Mouse (Mus musculus): ENCODE data around the gene Tbl2. TPM values are rescaled to one million over a fixed set of nuclear protein-coding genes. Genes with fewer than 3 reads are reported as not detected.

Gene Tbl2
- polyA plus RNA-seq (2014; fragmentation: Illumina TruSeq; extraction: RNeasy Lipid Tissue Mini Kit (QIAGEN cat#74804); ENCODE audit: low read depth, low replicate concordance) = 2.5 TPM

DNA sequence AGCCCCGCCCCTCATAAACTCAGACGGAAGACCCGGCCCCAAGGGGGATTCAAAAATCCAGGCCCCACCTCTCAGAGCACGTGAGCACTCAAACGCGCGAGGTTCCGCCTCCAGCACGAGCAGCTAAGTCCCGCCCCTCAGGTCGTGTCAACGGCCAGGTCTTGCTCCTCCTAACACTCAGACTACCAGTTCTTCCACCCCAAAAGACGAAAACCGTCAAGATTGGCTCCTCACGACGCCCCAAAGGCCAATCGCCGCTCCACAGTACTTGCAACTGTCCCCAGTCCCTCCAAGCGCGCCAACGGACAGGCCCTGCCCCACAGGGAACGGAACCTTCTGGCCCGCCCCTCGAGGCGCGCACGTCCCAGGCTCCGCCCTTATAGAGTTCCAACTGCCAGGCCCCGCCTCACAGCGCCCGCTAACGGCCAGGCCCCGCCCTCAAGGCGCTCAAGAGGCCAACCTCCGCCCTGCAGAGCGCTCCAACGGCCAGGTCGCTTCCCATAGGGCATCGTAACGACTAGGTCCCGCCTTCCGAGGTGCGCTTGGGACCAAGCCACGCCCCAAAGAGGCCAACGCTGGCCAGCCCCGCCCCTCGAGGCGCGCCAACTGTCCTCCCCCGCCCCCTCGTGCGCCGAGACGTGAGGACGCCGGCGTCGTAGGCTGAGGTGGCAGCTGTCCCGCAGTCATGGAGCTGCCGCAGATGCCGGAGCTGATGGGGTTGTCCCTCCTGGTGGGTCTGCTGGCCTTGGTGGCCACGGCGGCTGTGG is at the start of gene Tbl2:
Gene Tbl2 (plus strand): TSS at position 605 of the 767 bp plus-strand sequence.

DNA sequence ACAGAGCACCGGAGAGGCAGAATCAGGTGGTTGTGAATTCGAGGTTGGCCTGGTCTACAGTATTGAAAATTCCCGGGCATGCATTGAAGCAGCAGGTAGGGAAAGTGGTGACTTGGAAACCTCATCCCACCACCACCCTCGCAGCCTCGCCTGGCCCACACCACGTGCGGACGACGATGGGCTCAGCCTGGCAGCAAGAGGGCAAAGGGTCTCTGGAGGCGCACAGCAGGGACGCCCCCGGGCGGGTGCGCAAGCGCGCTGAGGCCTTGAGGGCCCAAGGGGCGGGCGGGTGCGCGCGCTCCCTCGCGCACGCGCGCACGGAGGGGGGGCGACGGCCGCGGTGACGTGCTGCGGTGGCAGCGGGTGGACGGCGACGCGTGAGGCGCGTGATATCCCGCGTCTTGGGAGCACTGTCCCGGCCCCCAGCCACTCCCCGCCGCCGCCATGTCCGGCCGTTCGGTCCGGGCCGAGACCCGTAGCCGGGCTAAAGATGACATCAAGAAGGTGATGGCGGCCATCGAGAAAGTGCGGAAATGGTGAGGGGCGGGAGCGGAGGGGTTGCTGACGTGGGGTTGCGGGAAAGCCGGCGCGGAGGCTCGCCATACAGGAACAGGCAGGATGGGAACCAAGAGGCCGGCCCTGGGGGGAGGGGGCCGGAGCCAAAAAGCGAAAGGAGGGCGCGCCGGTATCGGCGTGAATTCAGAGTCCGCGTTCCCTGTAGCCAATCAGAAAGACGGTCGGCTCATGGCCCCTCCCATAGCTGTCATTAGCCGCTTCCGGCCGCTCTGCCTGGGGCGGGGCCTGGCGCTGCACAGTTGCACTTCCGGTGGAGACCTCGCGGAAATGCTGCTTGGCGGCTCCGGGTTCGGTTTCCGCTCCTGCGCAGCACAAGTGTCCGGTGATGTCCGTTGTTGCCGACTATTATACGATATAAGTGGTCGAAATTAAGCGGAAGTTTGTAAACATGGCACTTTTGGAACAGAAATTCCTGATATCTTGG is 18.9 kb downstream of the Tbl2 start, which contains the start of gene Bcl7b:
Gene Bcl7b (plus strand): TSS at position 221 of the 1,000 bp plus-strand sequence.

DNA sequence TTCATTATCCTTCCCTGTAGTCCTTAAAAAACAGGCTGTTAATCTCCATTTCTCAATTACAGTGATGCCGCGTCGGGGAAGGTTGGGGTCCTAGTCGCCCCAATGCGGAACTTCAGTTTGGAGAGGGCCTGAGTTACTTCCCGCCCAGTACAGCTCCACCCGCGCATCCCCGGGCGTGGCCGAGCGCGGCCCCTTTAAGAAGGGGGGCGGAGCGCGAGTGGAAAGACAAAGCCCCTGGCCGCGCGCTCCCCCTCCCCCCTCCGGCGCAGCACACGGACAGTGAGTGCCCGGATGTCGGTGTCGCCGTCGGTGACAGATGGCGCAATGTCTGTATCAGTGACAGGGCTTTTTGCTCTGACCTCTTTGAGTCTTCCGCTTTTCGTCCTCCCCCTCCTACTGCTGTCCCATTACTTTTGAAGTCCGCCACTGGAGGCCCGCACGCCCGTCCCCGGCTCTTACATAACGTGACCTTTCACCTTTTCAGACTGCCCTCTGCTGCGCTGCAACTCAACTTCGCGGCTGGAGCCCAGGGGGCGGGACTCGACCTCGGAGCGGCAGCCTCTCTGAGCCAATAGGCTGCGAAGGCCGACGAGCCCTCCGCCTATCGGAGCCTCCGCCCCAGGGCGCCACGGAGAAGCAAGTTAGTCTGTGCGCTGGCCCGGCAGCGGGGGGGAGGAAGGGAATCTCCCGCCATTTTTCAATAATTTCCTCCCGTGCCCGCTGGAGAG is 37.3 kb downstream of the Tbl2 start, which contains the start of gene Baz1b:
Gene Baz1b (plus strand): TSS at position 644 of the 728 bp plus-strand sequence.

Other genes starting within 250 kb of the Tbl2 start
- gene Tmem270, start 242.9 kb upstream of the Tbl2 start, polyA plus RNA-seq (2014; fragmentation: Illumina TruSeq; extraction: RNeasy Lipid Tissue Mini Kit (QIAGEN cat#74804); ENCODE audit: low read depth, low replicate concordance) = not detected
- not detected for gene Cldn13, start 234.1 kb upstream of the Tbl2 start, polyA plus RNA-seq (2014; fragmentation: Illumina TruSeq; extraction: RNeasy Lipid Tissue Mini Kit (QIAGEN cat#74804); ENCODE audit: low read depth, low replicate concordance)
- 8.1 TPM for gene Mettl27, start 217.3 kb upstream of the Tbl2 start, polyA plus RNA-seq (2014; fragmentation: Illumina TruSeq; extraction: RNeasy Lipid Tissue Mini Kit (QIAGEN cat#74804); ENCODE audit: low read depth, low replicate concordance)
- not detected for gene Cldn4, start 202.7 kb upstream of the Tbl2 start, polyA plus RNA-seq (2014; fragmentation: Illumina TruSeq; extraction: RNeasy Lipid Tissue Mini Kit (QIAGEN cat#74804); ENCODE audit: low read depth, low replicate concordance)
- not detected for gene Cldn3, start 163.4 kb upstream of the Tbl2 start, polyA plus RNA-seq (2014; fragmentation: Illumina TruSeq; extraction: RNeasy Lipid Tissue Mini Kit (QIAGEN cat#74804); ENCODE audit: low read depth, low replicate concordance)
- gene Abhd11, start 140.5 kb upstream of the Tbl2 start, polyA plus RNA-seq (2014; fragmentation: Illumina TruSeq; extraction: RNeasy Lipid Tissue Mini Kit (QIAGEN cat#74804); ENCODE audit: low read depth, low replicate concordance) = 7.5 TPM
- gene Stx1a, start 126.2 kb upstream of the Tbl2 start, polyA plus RNA-seq (2014; fragmentation: Illumina TruSeq; extraction: RNeasy Lipid Tissue Mini Kit (QIAGEN cat#74804); ENCODE audit: low read depth, low replicate concordance) = not detected
- gene Dnajc30, start 85.5 kb upstream of the Tbl2 start, polyA plus RNA-seq (2014; fragmentation: Illumina TruSeq; extraction: RNeasy Lipid Tissue Mini Kit (QIAGEN cat#74804); ENCODE audit: low read depth, low replicate concordance) = 12.7 TPM
- 10.0 TPM for gene Bud23, start 84.7 kb upstream of the Tbl2 start, polyA plus RNA-seq (2014; fragmentation: Illumina TruSeq; extraction: RNeasy Lipid Tissue Mini Kit (QIAGEN cat#74804); ENCODE audit: low read depth, low replicate concordance)
- not detected for gene Vps37d, start 71.4 kb upstream of the Tbl2 start, polyA plus RNA-seq (2014; fragmentation: Illumina TruSeq; extraction: RNeasy Lipid Tissue Mini Kit (QIAGEN cat#74804); ENCODE audit: low read depth, low replicate concordance)
- gene Mlxipl, start 59.8 kb upstream of the Tbl2 start, polyA plus RNA-seq (2014; fragmentation: Illumina TruSeq; extraction: RNeasy Lipid Tissue Mini Kit (QIAGEN cat#74804); ENCODE audit: low read depth, low replicate concordance) = 56.2 TPM
- 6.0 TPM for gene Bcl7b, start 18.6 kb downstream of the Tbl2 start, polyA plus RNA-seq (2014; fragmentation: Illumina TruSeq; extraction: RNeasy Lipid Tissue Mini Kit (QIAGEN cat#74804); ENCODE audit: low read depth, low replicate concordance)
- gene Baz1b, start 37.6 kb downstream of the Tbl2 start, polyA plus RNA-seq (2014; fragmentation: Illumina TruSeq; extraction: RNeasy Lipid Tissue Mini Kit (QIAGEN cat#74804); ENCODE audit: low read depth, low replicate concordance) = 14.2 TPM
- not detected for gene Fzd9, start 101.6 kb downstream of the Tbl2 start, polyA plus RNA-seq (2014; fragmentation: Illumina TruSeq; extraction: RNeasy Lipid Tissue Mini Kit (QIAGEN cat#74804); ENCODE audit: low read depth, low replicate concordance)
- not detected for gene Fkbp6, start 200.4 kb downstream of the Tbl2 start, polyA plus RNA-seq (2014; fragmentation: Illumina TruSeq; extraction: RNeasy Lipid Tissue Mini Kit (QIAGEN cat#74804); ENCODE audit: low read depth, low replicate concordance)
- not detected for gene Trim50, start 203.6 kb downstream of the Tbl2 start, polyA plus RNA-seq (2014; fragmentation: Illumina TruSeq; extraction: RNeasy Lipid Tissue Mini Kit (QIAGEN cat#74804); ENCODE audit: low read depth, low replicate concordance)
- gene Nsun5, start 220.3 kb downstream of the Tbl2 start, polyA plus RNA-seq (2014; fragmentation: Illumina TruSeq; extraction: RNeasy Lipid Tissue Mini Kit (QIAGEN cat#74804); ENCODE audit: low read depth, low replicate concordance) = 2.8 TPM
- 1.3 TPM for gene Pom121, start 244.9 kb downstream of the Tbl2 start, polyA plus RNA-seq (2014; fragmentation: Illumina TruSeq; extraction: RNeasy Lipid Tissue Mini Kit (QIAGEN cat#74804); ENCODE audit: low read depth, low replicate concordance)